Mouse (Mus musculus): ENCODE data around the gene a.
"Not testable (repeated sequence)": the region's sequence is repeated elsewhere in the genome, so short reads cannot be mapped to it uniquely, and the experiment has no call there.

Gene a

GRCm38 (mm10) chr2:154917866-154918641 is 126.9 kb downstream of the a start:
- DNase-seq (ENCODE audit: low read depth, low spot score), result no peak

GRCm38 (mm10) chr2:154920896-154921295 is 129.7 kb downstream of the a start:
- no peak for DNase-seq (ENCODE audit: low read depth, low spot score)

DNA sequence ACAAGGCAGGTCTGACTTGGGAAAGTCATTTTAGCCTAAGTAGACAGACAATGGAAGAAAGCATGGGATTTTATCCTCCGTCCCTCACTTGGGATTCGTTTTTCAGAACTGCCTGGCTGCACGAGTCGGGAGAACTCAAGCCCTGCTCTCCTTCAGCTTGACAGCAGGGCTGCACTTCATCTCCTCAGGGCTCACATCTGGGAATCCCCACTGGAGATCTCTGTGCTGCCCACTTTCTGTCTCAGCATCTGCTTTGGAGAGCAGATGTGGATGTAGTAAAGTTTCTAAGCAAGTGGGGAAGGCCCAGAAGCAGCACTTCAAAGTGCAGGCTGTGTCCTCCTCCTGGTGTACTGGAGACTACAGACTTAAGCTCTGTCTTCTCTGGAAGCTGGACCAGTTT is 130.9 kb downstream of the a start:
- DNase-seq (ENCODE audit: low read depth, low spot score), result not testable (repeated sequence)

DNA sequence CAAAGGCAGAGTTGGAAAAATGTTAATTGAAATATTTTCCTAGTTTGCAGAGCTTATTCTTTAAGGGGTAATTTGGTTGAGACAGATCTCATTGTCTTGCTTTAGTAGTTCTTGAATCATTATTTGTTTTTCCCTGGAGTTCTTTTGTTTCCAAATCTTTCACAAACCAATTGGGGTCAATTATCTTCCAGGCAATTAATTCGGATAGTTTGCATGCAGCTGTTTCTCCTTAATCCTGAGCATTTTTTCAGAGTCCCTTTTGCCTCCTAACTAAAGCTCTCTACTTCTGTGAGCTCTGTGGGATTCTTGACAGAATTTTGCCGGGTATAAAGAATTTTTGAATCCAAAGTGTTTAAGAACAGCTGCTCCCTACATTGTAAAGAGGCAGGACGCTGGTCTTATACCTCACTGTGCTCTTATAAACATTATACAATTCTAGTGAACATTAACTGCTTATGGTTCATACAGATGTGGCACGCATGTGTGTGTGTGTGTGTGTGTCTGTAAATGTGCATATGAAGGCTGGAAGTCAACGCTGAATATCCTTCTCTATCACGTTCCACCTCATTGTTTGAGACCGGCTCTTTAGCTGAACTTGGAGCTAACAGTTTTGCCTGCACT is 134.3 kb downstream of the a start:
- DNase-seq (ENCODE audit: low read depth, low spot score), result no peak

DNA sequence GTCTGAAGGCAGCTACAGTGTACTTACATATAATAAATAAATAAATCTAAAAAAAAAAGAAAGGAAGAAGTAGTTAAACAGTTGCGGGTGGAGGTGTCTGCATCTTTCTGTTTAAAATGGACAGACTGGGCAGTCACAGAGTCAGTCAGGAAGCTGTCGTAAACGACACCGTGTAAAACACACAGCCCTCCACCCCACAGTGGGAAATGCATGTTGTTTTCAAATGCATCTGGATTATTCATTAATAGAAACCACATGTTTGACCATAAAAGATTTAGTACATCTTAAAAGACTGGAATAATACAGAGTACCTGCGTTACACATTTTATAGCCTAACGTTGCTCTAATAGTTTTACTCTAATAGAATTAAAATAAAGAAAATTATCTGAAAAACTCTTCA is 135.6 kb downstream of the a start:
- DNase-seq (ENCODE audit: low read depth, low spot score), result no peak

DNA sequence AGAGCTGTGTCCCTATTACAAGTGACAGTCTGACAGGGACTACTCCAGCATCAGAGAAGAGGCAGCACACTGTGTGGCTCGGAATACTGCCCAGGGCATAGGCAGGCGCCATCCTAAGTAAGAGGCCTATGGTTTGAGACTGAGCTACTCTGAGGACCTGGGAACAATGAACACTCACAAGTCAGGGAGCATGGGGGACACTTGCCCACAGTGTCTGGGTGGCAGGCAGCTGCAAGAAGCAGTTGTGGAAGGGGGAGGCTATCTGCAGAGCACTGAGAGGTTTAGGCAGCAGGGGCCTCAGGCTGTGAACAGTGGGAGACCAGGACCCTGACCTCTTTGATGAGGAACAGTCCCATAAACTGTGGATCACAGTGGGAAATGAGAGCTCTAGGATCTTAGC is 137.1 kb downstream of the a start:
- no peak for DNase-seq (ENCODE audit: low read depth, low spot score)

GRCm38 (mm10) chr2:154933884-154934283 is 142.7 kb downstream of the a start:
- no peak for DNase-seq (ENCODE audit: low read depth, low spot score)

- no peak for DNase-seq (ENCODE audit: low read depth, low spot score)
Observed at GRCm38 (mm10) chr2:154936106-154936505, 144.9 kb downstream of the a start.

GRCm38 (mm10) chr2:154936536-154937155 is 145.4 kb downstream of the a start:
- DNase-seq (ENCODE audit: low read depth, low spot score), result no peak

DNA sequence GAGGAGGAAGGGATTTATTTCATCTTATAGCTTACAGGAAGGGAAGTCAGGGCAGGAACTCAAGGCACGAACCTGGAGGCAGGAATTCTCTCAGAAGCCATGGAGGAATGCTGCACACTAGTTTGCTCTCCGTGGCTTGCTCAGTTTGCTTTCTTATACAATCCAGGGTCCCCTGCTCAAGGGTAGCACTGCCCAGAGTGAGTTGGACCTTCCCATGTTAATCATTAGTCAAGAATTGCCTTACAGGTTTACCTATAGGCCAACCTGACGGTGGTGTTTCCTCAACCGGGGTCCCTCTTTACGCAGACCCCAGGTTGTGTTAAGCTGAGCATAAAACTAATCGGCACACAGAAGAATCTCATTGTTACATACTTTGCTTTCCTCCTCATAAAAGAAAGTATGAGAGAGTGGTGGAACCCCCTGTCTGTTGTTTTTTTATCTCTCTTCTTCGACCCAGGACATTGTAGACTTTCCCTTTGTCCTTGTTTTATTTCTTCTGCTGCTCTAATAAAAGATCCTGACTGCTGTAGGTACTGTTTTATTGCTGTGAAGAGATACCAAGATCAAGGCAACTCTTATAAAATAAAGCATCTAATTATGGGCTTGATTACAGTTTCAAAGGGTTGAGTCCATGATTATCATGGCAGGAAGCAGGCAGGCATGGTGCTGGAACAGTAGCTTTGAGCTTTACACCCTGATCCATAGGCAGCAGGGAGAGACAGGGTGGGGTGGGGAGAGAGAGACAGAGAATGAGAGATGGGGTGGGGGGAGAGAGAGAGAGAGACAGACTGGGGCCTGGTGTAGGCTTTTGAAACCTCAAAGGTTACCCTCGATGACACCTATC is 146.6 kb downstream of the a start:
- no peak for DNase-seq (ENCODE audit: low read depth, low spot score)

- no peak for DNase-seq (ENCODE audit: low read depth, low spot score)
Observed at GRCm38 (mm10) chr2:154941952-154942351, 150.8 kb downstream of the a start.

DNA sequence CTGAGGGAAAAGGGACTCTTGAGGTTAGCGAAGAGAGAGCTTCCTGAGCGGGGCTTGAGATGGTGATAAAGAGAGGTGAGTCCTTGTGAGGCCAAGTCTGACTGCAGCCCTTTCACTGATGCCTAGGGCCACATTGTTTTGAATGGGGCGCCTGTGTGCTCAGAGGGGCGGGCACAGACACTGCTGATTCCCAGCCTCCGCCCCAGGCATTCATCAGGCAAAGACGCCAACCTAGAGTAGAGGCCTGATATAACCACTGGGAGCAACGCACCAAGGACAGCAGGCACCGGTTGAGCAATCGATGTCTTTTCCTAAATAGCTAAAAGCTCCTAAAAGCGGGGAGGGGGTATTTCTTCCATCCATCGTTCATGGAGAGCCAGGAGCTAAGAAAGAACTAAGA is 151.3 kb downstream of the a start:
- DNase-seq (ENCODE audit: low read depth, low spot score), result no peak

DNA sequence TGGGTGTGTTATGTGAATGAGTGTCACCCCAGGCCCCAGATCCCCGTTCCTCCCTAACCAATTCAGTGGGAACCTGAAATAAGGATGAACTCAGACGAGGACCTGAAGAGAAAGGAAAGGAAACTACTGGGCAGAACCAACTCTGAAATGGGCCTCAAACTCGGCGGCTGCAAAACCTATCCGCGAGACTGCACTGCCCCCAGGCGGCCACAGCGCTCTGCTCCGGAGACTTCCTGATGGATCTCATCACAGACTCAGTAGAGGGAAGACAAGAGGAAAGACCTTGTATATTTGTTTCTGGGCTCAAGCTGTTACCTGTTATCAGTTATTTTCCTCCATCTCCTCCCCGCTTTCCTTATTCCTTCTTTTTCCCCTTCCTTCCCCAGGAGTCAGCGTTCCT is 151.9 kb downstream of the a start:
- peak; percentile 4 for DNase-seq (ENCODE audit: low read depth, low spot score)

GRCm38 (mm10) chr2:154946921-154947320 is 155.7 kb downstream of the a start:
- DNase-seq (ENCODE audit: low read depth, low spot score), result no peak

GRCm38 (mm10) chr2:154949352-154949751 is 158.2 kb downstream of the a start:
- DNase-seq (ENCODE audit: low read depth, low spot score), result no peak

DNA sequence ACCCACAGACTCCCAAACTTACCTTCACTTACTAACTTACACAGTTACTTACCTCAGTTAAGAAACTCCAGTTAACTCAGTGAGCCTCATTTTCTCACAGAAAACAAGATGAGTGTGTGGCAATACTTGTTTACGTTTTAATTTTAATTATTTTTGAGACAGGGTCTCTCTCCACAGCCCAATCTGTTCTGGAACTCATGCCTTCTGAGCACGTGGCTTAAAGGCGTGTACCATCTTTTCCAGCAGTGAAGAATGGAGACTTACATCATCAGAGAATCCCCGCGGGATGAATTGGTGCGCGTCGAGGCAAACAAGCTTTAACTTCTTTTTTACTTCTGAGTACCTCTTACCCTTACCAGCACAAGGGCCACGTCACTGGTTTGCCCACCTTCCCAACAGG is 158.7 kb downstream of the a start:
- DNase-seq (ENCODE audit: low read depth, low spot score), result no peak

DNA sequence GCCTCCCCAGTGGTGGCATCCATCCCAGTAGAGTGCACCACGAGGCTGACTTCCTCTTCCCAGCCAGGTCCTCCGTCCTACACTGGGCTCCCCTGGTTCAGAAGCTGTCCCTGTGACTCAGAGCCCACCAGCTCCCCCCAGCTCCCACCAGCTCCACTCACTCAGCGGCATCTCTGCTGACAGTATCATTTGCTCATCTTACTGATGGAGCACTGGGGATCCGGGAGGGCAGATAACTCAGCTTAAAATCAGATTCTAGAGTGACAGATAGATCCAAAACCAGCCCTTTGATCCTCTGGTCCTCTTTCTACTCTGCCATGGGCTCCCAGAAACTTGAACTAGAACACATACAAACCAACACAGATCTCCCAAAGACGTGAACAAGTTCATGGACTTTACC is 159.4 kb downstream of the a start:
- DNase-seq (ENCODE audit: low read depth, low spot score), result no peak

GRCm38 (mm10) chr2:154959486-154959885 is 168.3 kb downstream of the a start:
- no peak for DNase-seq (ENCODE audit: low read depth, low spot score)

GRCm38 (mm10) chr2:154959909-154960308 is 168.7 kb downstream of the a start:
- no peak for DNase-seq (ENCODE audit: low read depth, low spot score)

- DNase-seq (ENCODE audit: low read depth, low spot score), result no peak
Observed at GRCm38 (mm10) chr2:154963176-154963575, 172.0 kb downstream of the a start.

- DNase-seq (ENCODE audit: low read depth, low spot score), result not testable (repeated sequence)
Observed at GRCm38 (mm10) chr2:154969740-154970397, 178.7 kb downstream of the a start.

Data from c-Kit-negative CD71-positive TER-119-positive erythroid progenitor cells, embryonic 14.5 days (primary cell).